Mouse (Mus musculus) heart, embryonic 16.5 days (tissue): Measurements from ENCODE around the gene Gpx4. TPM values are rescaled to one million over a fixed set of nuclear protein-coding genes. Genes with fewer than 3 reads are reported as not detected.

Experiments
- ATAC-seq: fragments of 200-750 bp; cut with Nextera tagmentation; replicated peaks from 2 replicates; pipeline ENCODE4 v1.8.0; 2017; ENCODE audit warnings: moderate number of reproducible peaks; ENCODE audit not compliant: insufficient read depth, low FRiP score; ENCODE audit errors: extremely low read depth
- H3K27ac ChIP-seq: fragments of 300-500 bp; sonication (generic); 2 replicates; pipeline ENCODE4 v1.5.1; 2014; ENCODE audit warnings: mild to moderate bottlenecking, low read length, control low read depth, moderate library complexity
- H3K27me3 ChIP-seq: fragments of 300-500 bp; sonication (generic); 2 replicates; pipeline ENCODE4 v1.6.1; 2014; ENCODE audit warnings: low read length, mixed read lengths; ENCODE audit not compliant: control insufficient read depth, insufficient read depth
- H3K36me3 ChIP-seq: fragments of 300-500 bp; sonication (generic); 2 replicates; pipeline ENCODE4 v1.6.1; 2014; ENCODE audit not compliant: control insufficient read depth, insufficient read depth
- H3K4me1 ChIP-seq: fragments of 300-500 bp; sonication (generic); 2 replicates; pipeline ENCODE4 v1.6.1; 2014; ENCODE audit warnings: low read length, mixed read lengths; ENCODE audit not compliant: control insufficient read depth, insufficient read depth
- H3K4me2 ChIP-seq: fragments of 300-500 bp; sonication (generic); 2 replicates; pipeline ENCODE4 v1.6.1; 2014; ENCODE audit warnings: low read depth, mild to moderate bottlenecking, control low read depth, low read length
- H3K4me3 ChIP-seq: fragments of 300-500 bp; sonication (generic); 2 replicates; pipeline ENCODE4 v1.5.1; 2014; ENCODE audit warnings: mild to moderate bottlenecking, control low read depth, low read length
- H3K9ac ChIP-seq: fragments of 300-500 bp; sonication (generic); 2 replicates; pipeline ENCODE4 v1.6.1; 2014; ENCODE audit warnings: low read length, control low read depth
- H3K9me3 ChIP-seq: fragments of 300-500 bp; sonication (generic); replicated peaks from 2 replicates; pipeline ENCODE4 v1.6.1; 2016; ENCODE audit warnings: low read length; ENCODE audit not compliant: control insufficient read depth
- whole genome bisulfite sequencing: fragments of 180-500 bp; shearing (Covaris S2); extraction: QIAGEN DNeasy Blood & Tissue Kit; methylation state at CpG from one replicate; pipeline ENCODE4 v1.1.7; 2014; 5-methylcytosine and 5-hydroxymethylcytosine counted together
- polyA plus RNA-seq: library from polyadenylated mRNA; unstranded; fragments of >200 nt; fragmentation: Nextera tagmentation; extraction: Ambion mirVana; gene quantifications from 2 replicates; pipeline ENCODE4 v1.2.1, GENCODE M21; 2015

Gene Gpx4
- polyA plus RNA-seq, 1 experiment from 2014 or later, result 668 TPM

- Histone ChIP-seq H3K4me2 (no peak overlapping the region), H3K4me1 (peaks cover 7% of the 10 kb centered on the region), H3K4me3 (no peak overlapping the region), H3K27ac (no peak overlapping the region), H3K27me3 (peaks cover 22% of the 10 kb centered on the region), H3K36me3 (peaks cover 22% of the 10 kb centered on the region), H3K9me3 (peaks cover 12% of the 10 kb centered on the region), H3K9ac (no peak overlapping the region)
- ATAC-seq, result no peak
- WGBS, result 26% methylated on average over 28 of the region's 28 CpGs
Measured at GRCm38 (mm10) chr10:80014484-80015290, 32.3 kb upstream of the Gpx4 start.

- H3K36me3 ChIP-seq, result peaks cover 15% of the 10 kb centered on the region
- no peak for ATAC-seq
- peaks cover 8% of the 10 kb centered on the region for H3K9me3 ChIP-seq
- no peak overlapping the region for H3K4me3 ChIP-seq
- 66% methylated on average over 10 of the region's 10 CpGs for WGBS
- peaks cover 7% of the 10 kb centered on the region for H3K4me1 ChIP-seq
- H3K4me2 ChIP-seq, result no peak overlapping the region
- H3K27me3 ChIP-seq, result peaks cover 22% of the 10 kb centered on the region
- no peak overlapping the region for H3K27ac ChIP-seq
- no peak overlapping the region for H3K9ac ChIP-seq
Measured at GRCm38 (mm10) chr10:80015583-80015982, 31.4 kb upstream of the Gpx4 start.

- H3K4me1 ChIP-seq, result peaks cover 7% of the 10 kb centered on the region
- H3K27ac ChIP-seq, result peak within 1 kb of the TSS; percentile 29; the same call in 1 of the 2 replicates
- peaks cover 22% of the 10 kb centered on the region for H3K27me3 ChIP-seq
- peak within 1 kb of the TSS; percentile 47 for H3K4me3 ChIP-seq
- no peaks in the 10 kb centered on the region; the same call in 1 of the 2 replicates for H3K9me3 ChIP-seq
- 60% methylated on average over 11 of the region's 11 CpGs for WGBS
- peak within 1 kb of the TSS; percentile 53; the same call in 1 of the 2 replicates for H3K9ac ChIP-seq
- H3K36me3 ChIP-seq, result peaks cover 5% of the 10 kb centered on the region
- H3K4me2 ChIP-seq, result 0 out of 2 replicates have a peak within 1 kb of the TSS, but pooled peaks have one; percentile 15
- ATAC-seq, result peak; percentile 45; the same call in 1 of the 2 replicates
Measured at GRCm38 (mm10) chr10:80016511-80016910, 30.5 kb upstream of the Gpx4 start, which contains the start of gene Arhgap45. Gene Arhgap45, plus strand, starts transcription at chr10:80016653.

GRCm38 (mm10) chr10:80016931-80017330 lies 30.0 kb upstream of the Gpx4 start:
- peaks cover 7% of the 10 kb centered on the region for H3K4me1 ChIP-seq
- H3K36me3 ChIP-seq, result peaks cover 1% of the 10 kb centered on the region; the same call in 1 of the 2 replicates
- 0 out of 2 replicates have a peak overlapping the region, but pooled peaks have one; percentile 15 for H3K4me2 ChIP-seq
- peak overlapping the region; percentile 29; the same call in 1 of the 2 replicates for H3K27ac ChIP-seq
- H3K9ac ChIP-seq, result peak overlapping the region; percentile 53; the same call in 1 of the 2 replicates
- 81% methylated on average over 10 of the region's 10 CpGs for WGBS
- no peak for ATAC-seq
- peak overlapping the region; percentile 47 for H3K4me3 ChIP-seq
- no peaks in the 10 kb centered on the region for H3K9me3 ChIP-seq
- H3K27me3 ChIP-seq, result peaks cover 22% of the 10 kb centered on the region

GRCm38 (mm10) chr10:80017361-80017760 lies 29.6 kb upstream of the Gpx4 start:
- Histone ChIP-seq H3K4me3 (peak overlapping the region; percentile 47), H3K27ac (peak overlapping the region; percentile 66; the same call in 1 of the 2 replicates), H3K4me2 (0 out of 2 replicates have a peak overlapping the region, but pooled peaks have one; percentile 26), H3K9me3 (no peaks in the 10 kb centered on the region), H3K36me3 (no peaks in the 10 kb centered on the region), H3K27me3 (peaks cover 22% of the 10 kb centered on the region), H3K9ac (no peak overlapping the region; the same call in 1 of the 2 replicates), H3K4me1 (peaks cover 7% of the 10 kb centered on the region)
- 51% methylated on average over 3 of the region's 3 CpGs for WGBS
- no peak for ATAC-seq

- H3K4me3 ChIP-seq, result peak overlapping the region; percentile 44
- H3K4me1 ChIP-seq, result peaks cover 7% of the 10 kb centered on the region
- H3K9me3 ChIP-seq, result no peaks in the 10 kb centered on the region
- peaks cover 22% of the 10 kb centered on the region for H3K27me3 ChIP-seq
- H3K27ac ChIP-seq, result peak overlapping the region; percentile 66
- 77% methylated on average over 14 of the region's 14 CpGs for WGBS
- peak overlapping the region; percentile 43; the same call in 1 of the 2 replicates for H3K9ac ChIP-seq
- no peak for ATAC-seq
- H3K36me3 ChIP-seq, result no peaks in the 10 kb centered on the region
- H3K4me2 ChIP-seq, result peak overlapping the region; percentile 26; the same call in 1 of the 2 replicates
Measured at GRCm38 (mm10) chr10:80017771-80018170, 29.2 kb upstream of the Gpx4 start.

GRCm38 (mm10) chr10:80018739-80019297 lies 28.1 kb upstream of the Gpx4 start:
- H3K4me1 ChIP-seq, result peaks cover 7% of the 10 kb centered on the region
- peak; percentile 61 for ATAC-seq
- no peaks in the 10 kb centered on the region for H3K36me3 ChIP-seq
- peak overlapping the region; percentile 36 for H3K4me3 ChIP-seq
- peaks cover 14% of the 10 kb centered on the region for H3K27me3 ChIP-seq
- H3K27ac ChIP-seq, result peak overlapping the region; percentile 40
- peak overlapping the region; percentile 61 for H3K9ac ChIP-seq
- H3K9me3 ChIP-seq, result no peaks in the 10 kb centered on the region; the same call in 1 of the 2 replicates
- 7% methylated on average over 14 of the region's 15 CpGs for WGBS
- H3K4me2 ChIP-seq, result peak overlapping the region; percentile 46

- peaks cover 9% of the 10 kb centered on the region for H3K4me1 ChIP-seq
- WGBS, result 18% methylated on average over 20 of the region's 20 CpGs
- H3K27me3 ChIP-seq, result peaks cover 7% of the 10 kb centered on the region
- H3K9ac ChIP-seq, result peak overlapping the region; percentile 34
- 0 out of 2 replicates have a peak, but pooled peaks have one; percentile 12 for ATAC-seq
- H3K27ac ChIP-seq, result peak overlapping the region; percentile 40
- H3K4me2 ChIP-seq, result peak overlapping the region; percentile 46
- no peaks in the 10 kb centered on the region for H3K36me3 ChIP-seq
- H3K9me3 ChIP-seq, result no peaks in the 10 kb centered on the region; the same call in 1 of the 2 replicates
- peak overlapping the region; percentile 30 for H3K4me3 ChIP-seq
Measured at GRCm38 (mm10) chr10:80019471-80020131, 27.4 kb upstream of the Gpx4 start.
